Mouse (Mus musculus) liver, embryonic 14.5 days (tissue): ENCODE measurements around the gene Tspan12.
A peak's percentile ranks its signal among the peaks of the same experiment; 100 is the strongest.
"Not testable (repeated sequence)": the region's sequence is repeated elsewhere in the genome, so short reads cannot be mapped to it uniquely, and the experiment has no call there.

Experiments used
- CTCF ChIP-seq: IDR thresholded peaks from 2 replicates; pipeline ENCODE4 v1.5.1; 2016; ENCODE audit warnings: antibody characterized with exemption, low read depth, control low read depth
- EP300 ChIP-seq: IDR thresholded peaks from 2 replicates; pipeline ENCODE4 v1.6.1; 2016; ENCODE audit warnings: antibody characterized with exemption, low read depth

DNA sequence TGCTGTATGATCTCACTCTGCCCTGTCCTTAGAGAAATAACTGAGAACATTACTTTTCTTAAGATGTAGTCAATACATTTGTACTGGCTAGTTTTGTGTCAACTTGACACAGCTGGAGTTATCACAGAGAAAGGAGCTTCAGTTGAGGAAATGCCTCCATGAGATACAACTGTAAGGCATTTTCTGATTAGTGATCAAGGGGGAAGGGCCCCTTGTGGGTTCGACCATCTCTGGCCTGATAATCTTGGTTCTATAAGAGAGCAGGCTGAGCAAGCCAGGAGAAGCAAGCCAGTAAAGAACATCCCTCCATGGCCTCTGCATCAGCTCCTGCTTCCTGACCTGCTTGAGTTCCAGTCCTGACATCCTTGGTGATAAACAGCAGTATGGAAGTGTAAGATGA, 62.7 kb downstream of the Tspan12 start:
- TF ChIP-seq EP300 = peak; percentile 77
- not testable (repeated sequence) for TF ChIP-seq CTCF
